Mouse (Mus musculus) stomach, embryonic 16.5 days (tissue): ENCODE results near the gene Amacr. TPM values are rescaled to one million over a fixed set of nuclear protein-coding genes. Genes with fewer than 3 reads are reported as not detected.
"Not testable (repeated sequence)": the region's sequence is repeated elsewhere in the genome, so short reads cannot be mapped to it uniquely, and the experiment has no call there.

Source experiments
- ATAC-seq: fragments of 200-750 bp; cut with Nextera tagmentation; 2 replicates; pipeline ENCODE4 v1.8.0; 2017; ENCODE audit warnings: moderate number of reproducible peaks, moderate TSS enrichment; ENCODE audit not compliant: insufficient read depth, low FRiP score
- H3K27ac ChIP-seq: fragments of 300-500 bp; sonication (generic); 2 replicates; pipeline ENCODE4 v1.5.1; 2014; ENCODE audit warnings: low read length
- H3K27me3 ChIP-seq: fragments of 300-500 bp; sonication (generic); 2 replicates; pipeline ENCODE4 v1.6.1; 2014; ENCODE audit warnings: low read length, control low read depth, mixed read lengths; ENCODE audit not compliant: control insufficient read depth, insufficient read depth
- H3K36me3 ChIP-seq: fragments of 300-500 bp; sonication (generic); 2 replicates; pipeline ENCODE4 v1.6.1; 2014; ENCODE audit warnings: low read length; ENCODE audit not compliant: control insufficient read depth, insufficient read depth
- H3K4me1 ChIP-seq: fragments of 300-500 bp; sonication (generic); 2 replicates; pipeline ENCODE4 v1.6.1; 2014; ENCODE audit warnings: low read length, control low read depth, mixed read lengths; ENCODE audit not compliant: control insufficient read depth, insufficient read depth
- H3K4me2 ChIP-seq: fragments of 300-500 bp; sonication (generic); 2 replicates; pipeline ENCODE4 v1.6.1; 2014; ENCODE audit warnings: low read depth, low read length, mixed read lengths
- H3K4me3 ChIP-seq: fragments of 300-500 bp; sonication (generic); replicated peaks from 2 replicates; pipeline ENCODE4 v1.5.1; 2014; ENCODE audit warnings: mild to moderate bottlenecking, low read length
- H3K9ac ChIP-seq: fragments of 300-500 bp; sonication (generic); 2 replicates; pipeline ENCODE4 v1.6.1; 2014; ENCODE audit warnings: low read length
- H3K9me3 ChIP-seq: fragments of 300-500 bp; sonication (generic); replicated peaks from 2 replicates; pipeline ENCODE4 v1.6.1; 2016; ENCODE audit warnings: low read length, control low read depth; ENCODE audit not compliant: control insufficient read depth
- WGBS: fragments of 180-500 bp; shearing (Covaris S2); extraction: QIAGEN DNeasy Blood & Tissue Kit; methylation state at CpG from one replicate; pipeline ENCODE4 v1.1.7; 2014; 5-methylcytosine and 5-hydroxymethylcytosine counted together
- polyA plus RNA-seq: library from polyadenylated mRNA; unstranded; fragments of >200 nt; fragmentation: Nextera tagmentation; extraction: Ambion mirVana; gene quantifications from 2 replicates; pipeline ENCODE4 v1.2.1, GENCODE M21; 2015

Amacr gene
- polyA plus RNA-seq, 1 experiment from 2014 or later, result 17.6 TPM

- Histone ChIP-seq H3K9me3 (no peaks in the 10 kb centered on the region), H3K27me3 (no peaks in the 10 kb centered on the region), H3K27ac (no peak overlapping the region), H3K36me3 (no peaks in the 10 kb centered on the region), H3K9ac (no peak overlapping the region), H3K4me1 (peaks cover 8% of the 10 kb centered on the region; the same call in 1 of the 2 replicates), H3K4me2 (peak overlapping the region; percentile 84), H3K4me3 (peak overlapping the region; percentile 85)
- no peak for ATAC-seq
- 60% methylated on average over 2 of the region's 2 CpGs for whole genome bisulfite sequencing
Measured at GRCm38 (mm10) chr15:10980712-10981111, 844 bp upstream of the Amacr start.

DNA sequence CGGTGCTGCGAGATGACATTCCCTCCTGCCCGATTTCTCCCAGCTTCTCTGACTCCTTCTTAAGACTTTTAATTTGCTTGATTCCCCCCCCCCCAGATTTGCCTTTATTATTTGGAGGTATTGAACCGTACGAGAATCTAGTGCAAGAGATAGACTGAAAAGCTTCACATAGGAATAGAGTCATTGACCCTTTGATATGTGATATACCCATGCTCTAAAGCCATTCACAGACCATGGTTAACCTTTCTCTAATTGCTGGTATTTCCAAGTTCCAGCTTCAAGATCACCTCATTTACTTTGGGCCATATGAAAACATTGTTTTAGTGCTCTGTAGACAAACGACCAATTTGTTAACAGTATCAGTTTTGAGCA, 494 bp downstream of the Amacr start:
- peak overlapping the region; percentile 93 for H3K27ac ChIP-seq
- peak overlapping the region; percentile 84 for H3K4me2 ChIP-seq
- peaks cover 8% of the 10 kb centered on the region; the same call in 1 of the 2 replicates for H3K4me1 ChIP-seq
- 8% methylated on average over 6 of the region's 6 CpGs for WGBS
- no peaks in the 10 kb centered on the region for H3K9me3 ChIP-seq
- peak overlapping the region; percentile 85 for H3K4me3 ChIP-seq
- no peaks in the 10 kb centered on the region for H3K27me3 ChIP-seq
- no peaks in the 10 kb centered on the region for H3K36me3 ChIP-seq
- ATAC-seq, result 0 out of 2 replicates have a peak, but pooled peaks have one; percentile 7
- H3K9ac ChIP-seq, result peak overlapping the region; percentile 90

GRCm38 (mm10) chr15:10985756-10986155, 4.2 kb downstream of the Amacr start:
- no peak overlapping the region for H3K9ac ChIP-seq
- ATAC-seq, result no peak
- H3K4me3 ChIP-seq, result no peak overlapping the region
- H3K9me3 ChIP-seq, result no peaks in the 10 kb centered on the region
- H3K4me1 ChIP-seq, result peaks cover 7% of the 10 kb centered on the region; the same call in 1 of the 2 replicates
- H3K27ac ChIP-seq, result peak overlapping the region; percentile 1; the same call in 1 of the 2 replicates
- WGBS, result 64% methylated on average over 6 of the region's 6 CpGs
- H3K36me3 ChIP-seq, result 0 out of 2 replicates have a peak, but pooled peaks cover 5% of the 10 kb centered on the region
- no peak overlapping the region for H3K4me2 ChIP-seq
- H3K27me3 ChIP-seq, result no peaks in the 10 kb centered on the region

DNA sequence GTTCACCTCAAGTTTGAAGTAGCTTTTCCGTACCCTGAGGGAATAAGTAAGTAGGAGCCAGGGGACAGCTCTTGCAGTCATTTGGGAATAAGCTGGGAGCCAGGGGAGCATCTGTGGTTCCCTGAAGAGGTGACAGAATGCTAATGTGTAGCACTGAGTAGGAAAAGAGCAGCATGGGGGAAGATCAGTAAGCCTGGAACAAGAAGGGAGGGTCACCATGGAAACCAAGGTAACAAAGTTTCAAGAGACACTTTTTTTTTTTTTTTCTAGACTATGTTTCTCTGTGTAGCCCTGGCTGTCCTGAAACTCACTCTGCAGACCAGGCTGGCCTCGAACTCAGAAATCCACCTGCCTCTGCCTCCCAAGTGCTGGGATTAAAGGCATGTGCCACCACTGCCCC, 4.9 kb downstream of the Amacr start:
- H3K36me3 ChIP-seq, H3K9ac ChIP-seq, ATAC-seq, H3K4me3 ChIP-seq, H3K4me1 ChIP-seq, H3K27ac ChIP-seq, H3K27me3 ChIP-seq, H3K4me2 ChIP-seq, H3K9me3 ChIP-seq: not testable (repeated sequence)
- WGBS, result 82% methylated on average over 2 of the region's 2 CpGs

DNA sequence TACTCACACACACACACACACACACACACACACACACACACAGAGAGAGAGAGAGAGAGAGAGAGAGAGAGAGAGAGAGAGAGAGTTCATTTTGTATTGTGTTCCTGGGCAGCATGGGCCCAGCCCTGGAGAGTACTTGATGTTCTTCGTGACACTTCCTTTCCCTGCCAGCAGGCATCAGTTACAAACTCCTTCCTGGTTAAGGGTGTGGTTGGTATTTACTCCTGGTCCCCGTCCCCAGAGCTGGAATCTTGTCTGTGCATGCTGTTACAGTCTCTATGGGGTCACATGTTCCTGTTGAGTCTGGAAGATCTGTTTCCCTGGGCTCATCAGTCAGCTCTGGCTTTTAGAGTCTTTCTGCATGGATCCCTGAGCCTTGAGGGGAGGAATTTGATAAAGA, 8.9 kb downstream of the Amacr start:
- Histone ChIP-seq H3K27ac (no peak overlapping the region; the same call in 1 of the 2 replicates), H3K4me2 (no peak overlapping the region), H3K27me3 (no peaks in the 10 kb centered on the region), H3K4me3 (no peak overlapping the region), H3K4me1 (no peaks in the 10 kb centered on the region), H3K9ac (no peak overlapping the region), H3K9me3 (no peaks in the 10 kb centered on the region), H3K36me3 (0 out of 2 replicates have a peak, but pooled peaks cover 5% of the 10 kb centered on the region)
- WGBS, result 45% methylated on average over 2 of the region's 2 CpGs
- ATAC-seq, result no peak

DNA sequence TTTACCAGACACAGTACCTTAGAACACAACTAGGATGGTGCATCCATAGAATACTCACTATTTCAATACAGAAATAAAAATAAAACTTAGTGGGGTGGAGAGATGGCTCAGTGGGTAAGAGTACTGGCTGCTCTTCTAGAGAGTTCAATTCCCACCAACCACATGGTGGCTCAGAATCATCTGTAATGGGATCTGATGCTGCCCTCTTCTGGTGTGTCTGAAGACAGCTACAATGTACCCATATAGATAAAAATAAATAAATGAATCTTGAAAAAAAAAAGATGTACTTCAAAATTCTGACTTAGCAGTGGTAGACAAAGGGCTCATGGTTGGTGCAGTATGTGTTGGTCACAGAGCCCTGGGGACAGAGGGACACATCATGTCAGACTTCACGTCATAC, 10.0 kb downstream of the Amacr start:
- no peak for ATAC-seq
- Histone ChIP-seq H3K4me1 (no peaks in the 10 kb centered on the region), H3K4me2 (no peak overlapping the region), H3K27me3 (no peaks in the 10 kb centered on the region), H3K9ac (no peak overlapping the region), H3K4me3 (no peak overlapping the region), H3K27ac (no peak overlapping the region), H3K36me3 (0 out of 2 replicates have a peak, but pooled peaks cover 5% of the 10 kb centered on the region), H3K9me3 (no peaks in the 10 kb centered on the region)
- WGBS, result 46% methylated on average over 1 of the region's 1 CpGs

- H3K9ac ChIP-seq, result no peak overlapping the region
- H3K36me3 ChIP-seq, result no peaks in the 10 kb centered on the region
- H3K27ac ChIP-seq, result no peak overlapping the region
- H3K4me3 ChIP-seq, result no peak overlapping the region
- no peaks in the 10 kb centered on the region for H3K4me1 ChIP-seq
- 44% methylated on average over 5 of the region's 5 CpGs for WGBS
- no peaks in the 10 kb centered on the region for H3K27me3 ChIP-seq
- no peak for ATAC-seq
- no peaks in the 10 kb centered on the region for H3K9me3 ChIP-seq
- no peak overlapping the region for H3K4me2 ChIP-seq
Measured at GRCm38 (mm10) chr15:10999832-11000231, 18.3 kb downstream of the Amacr start.

DNA sequence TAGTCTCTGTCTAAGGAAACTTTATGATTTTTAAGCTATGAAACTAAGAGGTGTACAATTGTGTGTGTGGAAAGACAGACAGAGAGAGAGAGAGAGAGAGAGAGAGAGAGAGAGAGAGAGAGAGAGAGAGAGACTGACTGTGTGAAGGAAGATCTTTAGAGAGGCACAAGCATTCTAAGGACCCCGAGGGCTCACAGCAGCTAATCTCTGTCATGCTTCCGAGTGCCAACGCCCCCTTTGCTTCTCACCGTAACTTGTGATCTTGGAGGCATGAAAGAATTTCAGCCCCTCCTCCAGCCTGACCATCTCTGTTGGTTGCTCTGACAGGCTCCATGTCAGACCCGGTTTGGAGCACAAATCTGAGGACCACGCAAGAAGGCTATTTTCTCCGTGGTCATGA, 18.9 kb downstream of the Amacr start, which contains the start of gene Slc45a2:
Gene Slc45a2 (plus strand): TSS at position 301 of the 400 bp plus-strand sequence.
- H3K27me3 ChIP-seq, result no peaks in the 10 kb centered on the region
- ATAC-seq, result no peak
- H3K27ac ChIP-seq, result no peak within 1 kb of the TSS
- no peak within 1 kb of the TSS for H3K4me3 ChIP-seq
- H3K4me1 ChIP-seq, result no peaks in the 10 kb centered on the region
- no peaks in the 10 kb centered on the region for H3K9me3 ChIP-seq
- H3K36me3 ChIP-seq, result no peaks in the 10 kb centered on the region
- no peak within 1 kb of the TSS for H3K9ac ChIP-seq
- 60% methylated on average over 7 of the region's 7 CpGs for WGBS
- H3K4me2 ChIP-seq, result no peak within 1 kb of the TSS

DNA sequence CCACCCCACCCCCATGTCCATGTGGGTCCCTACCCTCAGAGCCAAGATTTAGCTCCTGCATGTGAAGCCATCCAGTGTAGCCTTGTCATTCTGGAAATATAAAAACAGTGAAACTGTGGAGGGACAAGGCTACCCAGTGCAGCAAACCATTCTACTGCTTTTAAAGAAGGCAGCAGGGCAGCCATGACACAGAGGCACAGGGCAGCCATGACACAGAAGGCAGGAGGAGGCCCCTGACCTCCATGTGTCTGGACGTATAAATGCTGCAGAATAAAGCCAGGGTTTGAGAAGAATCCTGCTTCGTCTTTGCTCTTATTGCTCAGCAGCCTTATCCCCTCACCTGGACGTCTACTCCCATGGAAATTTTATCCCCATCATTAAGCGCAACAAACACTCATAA, 22.2 kb downstream of the Amacr start:
- ATAC-seq, result no peak
- H3K27ac ChIP-seq, result no peak overlapping the region
- 84% methylated on average over 4 of the region's 4 CpGs for WGBS

More for the DNA sequence above, 22.2 kb downstream of the Amacr start:
- H3K4me3 ChIP-seq, result no peak overlapping the region
- H3K4me2 ChIP-seq, result no peak overlapping the region
- no peak overlapping the region for H3K9ac ChIP-seq
- no peaks in the 10 kb centered on the region for H3K4me1 ChIP-seq
- no peaks in the 10 kb centered on the region for H3K9me3 ChIP-seq
- H3K27me3 ChIP-seq, result no peaks in the 10 kb centered on the region
- no peaks in the 10 kb centered on the region for H3K36me3 ChIP-seq
